Mouse (Mus musculus): ENCODE measurements at regions not wholly inside any gene's neighbourhood (a gene's known extent, or its start where the extent isn't known, plus 50 kb on each side); places are given as distances from the start of the nearest gene placed in this dataset.

DNA sequence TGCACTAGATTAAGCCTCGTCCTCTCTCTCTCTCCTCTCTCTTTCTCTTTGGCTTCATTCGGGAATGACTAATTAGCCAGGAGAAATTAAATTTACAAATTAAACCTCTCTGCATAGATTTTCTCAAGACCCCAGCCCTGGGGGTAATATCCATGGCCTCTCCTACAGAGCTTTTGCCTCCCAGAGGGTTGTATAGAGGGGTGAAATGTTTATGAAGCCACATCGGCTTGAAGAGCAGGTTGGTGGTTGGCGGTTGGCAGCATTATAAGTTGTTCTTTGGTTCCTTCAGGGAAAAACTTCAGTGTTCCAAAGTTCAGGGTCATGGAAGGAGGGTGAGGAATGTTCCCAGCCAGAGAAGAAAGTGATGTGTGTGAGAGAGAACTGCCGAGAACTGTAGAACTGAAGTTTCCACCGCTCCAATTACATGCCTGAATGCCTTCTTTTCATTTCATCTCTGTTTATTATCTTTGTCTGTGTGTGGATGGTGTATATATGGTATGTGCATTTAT lies 97.4 kb upstream of the Adgrf1 start:
- TF ChIP-seq CTCF (conservative IDR thresholded peaks at IDR 0.05; ENCODE audit: insufficient read depth, insufficient read length, low read depth, low read length) (no peak), POLR2A (IDR thresholded peaks at IDR 0.05; ENCODE audit: low read depth, low read length) (no peak)

Data from kidney, adult 2 months (tissue).